Mouse (Mus musculus): ENCODE measurements around the gene Nfic. TPM values are rescaled to one million over a fixed set of nuclear protein-coding genes. Genes with fewer than 3 reads are reported as not detected.
A peak's percentile ranks its signal among the peaks of the same experiment; 100 is the strongest.

The Nfic gene
- polyA plus RNA-seq, 1 experiment from 2014 or later: 106 TPM

- H3K4me2 ChIP-seq (ENCODE audit: low read depth, low read length): no peak overlapping the region
- 79% methylated on average over 18 of the region's 18 CpGs for WGBS
- no peak overlapping the region for H3K9ac ChIP-seq (ENCODE audit: low read length)
- no peak for ATAC-seq (ENCODE audit: low read depth)
- peaks cover 40% of the 10 kb centered on the region for H3K36me3 ChIP-seq (ENCODE audit: control insufficient read depth, insufficient read depth, low read length)
- no peaks in the 10 kb centered on the region for H3K27me3 ChIP-seq (ENCODE audit: control insufficient read depth, insufficient read depth, low read depth, low read length)
- H3K4me1 ChIP-seq (replicated peaks; ENCODE audit: control insufficient read depth, insufficient read depth, low read length): peaks cover 30% of the 10 kb centered on the region
- no peaks in the 10 kb centered on the region for H3K9me3 ChIP-seq (ENCODE audit: control insufficient read depth, low read length)
- no peak overlapping the region for H3K4me3 ChIP-seq (ENCODE audit: low read length)
- H3K27ac ChIP-seq (ENCODE audit: low read length): no peak overlapping the region
These were observed 55.6 kb downstream of the Nfic start for GRCm38 (mm10) chr10:81399798-81400308.

GRCm38 (mm10) chr10:81399296-81399695, 56.1 kb downstream of the Nfic start:
- Histone ChIP-seq H3K9ac (ENCODE audit: low read length) (no peak overlapping the region), H3K4me3 (ENCODE audit: low read length) (no peak overlapping the region), H3K4me1 (replicated peaks; ENCODE audit: control insufficient read depth, insufficient read depth, low read length) (peaks cover 27% of the 10 kb centered on the region), H3K4me2 (ENCODE audit: low read depth, low read length) (no peak overlapping the region), H3K27ac (ENCODE audit: low read length) (no peak overlapping the region), H3K36me3 (ENCODE audit: control insufficient read depth, insufficient read depth, low read length) (peaks cover 34% of the 10 kb centered on the region), H3K9me3 (ENCODE audit: control insufficient read depth, low read length) (no peaks in the 10 kb centered on the region), H3K27me3 (ENCODE audit: control insufficient read depth, insufficient read depth, low read depth, low read length) (no peaks in the 10 kb centered on the region)
- WGBS: 71% methylated on average over 5 of the region's 5 CpGs
- no peak for ATAC-seq (ENCODE audit: low read depth)

- Histone ChIP-seq H3K4me1 (replicated peaks; ENCODE audit: control insufficient read depth, insufficient read depth, low read length) (peaks cover 20% of the 10 kb centered on the region), H3K36me3 (ENCODE audit: control insufficient read depth, insufficient read depth, low read length) (peaks cover 30% of the 10 kb centered on the region), H3K9me3 (ENCODE audit: control insufficient read depth, low read length) (no peaks in the 10 kb centered on the region), H3K4me3 (ENCODE audit: low read length) (no peak overlapping the region), H3K9ac (ENCODE audit: low read length) (no peak overlapping the region), H3K27ac (ENCODE audit: low read length) (no peak overlapping the region), H3K27me3 (ENCODE audit: control insufficient read depth, insufficient read depth, low read depth, low read length) (no peaks in the 10 kb centered on the region), H3K4me2 (ENCODE audit: low read depth, low read length) (no peak overlapping the region)
- ATAC-seq (ENCODE audit: low read depth): no peak
- WGBS: 85% methylated on average over 5 of the region's 5 CpGs
These were observed 58.7 kb downstream of the Nfic start for GRCm38 (mm10) chr10:81396749-81397148.

DNA sequence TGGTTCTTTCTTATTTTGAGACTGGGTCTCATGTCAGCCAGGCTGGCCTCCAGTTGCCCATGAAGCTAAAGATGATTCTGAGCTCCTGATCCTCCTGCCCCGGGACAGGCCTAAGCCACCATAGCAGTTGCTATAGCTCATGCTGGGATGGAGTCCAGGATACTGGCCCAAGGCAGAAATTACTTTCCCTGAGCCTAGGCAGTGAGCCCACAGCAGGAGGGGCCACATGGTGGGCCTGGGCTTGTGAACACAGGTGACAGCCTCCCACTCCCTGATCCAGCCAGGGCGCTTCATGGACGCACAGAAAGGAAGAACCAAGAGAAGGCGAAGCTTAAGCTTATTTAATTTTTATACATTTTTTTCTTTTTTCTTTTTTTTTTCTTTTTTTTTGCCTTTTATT, 59.6 kb downstream of the Nfic start:
- H3K27me3 ChIP-seq (ENCODE audit: control insufficient read depth, insufficient read depth, low read depth, low read length): no peaks in the 10 kb centered on the region
- H3K4me3 ChIP-seq (ENCODE audit: low read length): no peak overlapping the region
- H3K9ac ChIP-seq (ENCODE audit: low read length): no peak overlapping the region
- no peak overlapping the region for H3K4me2 ChIP-seq (ENCODE audit: low read depth, low read length)
- H3K27ac ChIP-seq (ENCODE audit: low read length): no peak overlapping the region
- H3K9me3 ChIP-seq (ENCODE audit: control insufficient read depth, low read length): no peaks in the 10 kb centered on the region
- WGBS: 85% methylated on average over 4 of the region's 4 CpGs
- H3K36me3 ChIP-seq (ENCODE audit: control insufficient read depth, insufficient read depth, low read length): peaks cover 30% of the 10 kb centered on the region
- no peak for ATAC-seq (ENCODE audit: low read depth)
- peaks cover 15% of the 10 kb centered on the region for H3K4me1 ChIP-seq (replicated peaks; ENCODE audit: control insufficient read depth, insufficient read depth, low read length)

DNA sequence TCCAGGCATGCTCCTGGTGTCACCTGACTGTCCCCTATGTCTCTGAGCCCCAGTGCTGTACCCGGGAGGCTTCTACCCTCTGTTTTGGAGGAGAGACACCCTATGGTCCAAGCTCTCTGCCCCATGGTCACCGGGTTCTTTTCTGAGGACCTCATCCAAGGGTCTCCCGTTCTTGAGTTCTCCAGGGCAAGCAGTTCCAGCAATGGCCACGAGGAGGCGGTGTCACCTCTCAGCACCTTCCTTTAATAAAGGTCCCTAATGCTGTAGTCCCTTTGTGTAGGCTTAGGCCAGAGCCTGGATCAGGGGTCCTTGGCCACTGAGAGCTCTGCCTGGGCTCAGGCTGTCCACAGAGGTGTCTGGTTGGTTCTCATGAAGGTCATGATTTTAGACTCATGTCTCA, 60.3 kb downstream of the Nfic start:
- Histone ChIP-seq H3K36me3 (ENCODE audit: control insufficient read depth, insufficient read depth, low read length) (peaks cover 24% of the 10 kb centered on the region), H3K4me3 (ENCODE audit: low read length) (no peak overlapping the region), H3K9me3 (ENCODE audit: control insufficient read depth, low read length) (no peaks in the 10 kb centered on the region), H3K27ac (ENCODE audit: low read length) (no peak overlapping the region), H3K4me1 (replicated peaks; ENCODE audit: control insufficient read depth, insufficient read depth, low read length) (peaks cover 15% of the 10 kb centered on the region), H3K27me3 (ENCODE audit: control insufficient read depth, insufficient read depth, low read depth, low read length) (no peaks in the 10 kb centered on the region), H3K4me2 (ENCODE audit: low read depth, low read length) (no peak overlapping the region), H3K9ac (ENCODE audit: low read length) (no peak overlapping the region)
- ATAC-seq (ENCODE audit: low read depth): no peak
- 11% methylated on average over 5 of the region's 5 CpGs for WGBS

GRCm38 (mm10) chr10:81393456-81394063, 61.9 kb downstream of the Nfic start:
- Histone ChIP-seq H3K4me2 (ENCODE audit: low read depth, low read length) (peak overlapping the region; percentile 68), H3K4me1 (replicated peaks; ENCODE audit: control insufficient read depth, insufficient read depth, low read length) (peaks cover 22% of the 10 kb centered on the region), H3K9ac (ENCODE audit: low read length) (peak overlapping the region; percentile 73), H3K4me3 (ENCODE audit: low read length) (peak overlapping the region; percentile 43), H3K36me3 (ENCODE audit: control insufficient read depth, insufficient read depth, low read length) (peaks cover 15% of the 10 kb centered on the region), H3K9me3 (ENCODE audit: control insufficient read depth, low read length) (no peaks in the 10 kb centered on the region), H3K27ac (ENCODE audit: low read length) (peak overlapping the region; percentile 72), H3K27me3 (ENCODE audit: control insufficient read depth, insufficient read depth, low read depth, low read length) (no peaks in the 10 kb centered on the region)
- WGBS: 6% methylated on average over 19 of the region's 19 CpGs
- peak; percentile 18; the same call in 1 of the 2 replicates for ATAC-seq (ENCODE audit: low read depth)

DNA sequence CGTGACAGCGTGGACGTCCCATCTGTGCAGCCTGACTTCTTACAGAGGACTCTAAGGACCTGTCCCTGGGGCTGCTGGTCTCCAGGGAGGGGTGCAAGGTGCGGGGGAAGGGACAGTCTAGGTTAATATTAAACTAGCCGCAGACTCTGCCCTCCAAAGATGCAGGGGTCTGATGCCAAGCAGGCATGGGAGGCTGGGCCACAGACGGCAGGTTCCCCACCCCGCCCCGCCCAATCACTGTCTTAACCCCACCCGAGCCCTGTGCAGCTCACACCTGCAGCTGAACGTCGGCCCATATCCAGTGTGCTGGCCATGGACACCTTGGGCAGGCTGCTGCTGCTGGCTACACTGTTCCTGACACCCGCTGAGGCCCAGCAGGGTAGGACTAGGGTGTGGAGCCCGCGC, 62.7 kb downstream of the Nfic start, which contains the start of gene Smim24:
Smim24 (plus strand) TSS at position 271 of the 405 bp plus-strand sequence.
- Histone ChIP-seq H3K36me3 (ENCODE audit: control insufficient read depth, insufficient read depth, low read length) (peaks cover 18% of the 10 kb centered on the region), H3K9me3 (ENCODE audit: control insufficient read depth, low read length) (no peaks in the 10 kb centered on the region), H3K4me1 (replicated peaks; ENCODE audit: control insufficient read depth, insufficient read depth, low read length) (peaks cover 22% of the 10 kb centered on the region), H3K4me2 (ENCODE audit: low read depth, low read length) (peak within 1 kb of the TSS; percentile 68), H3K9ac (ENCODE audit: low read length) (peak within 1 kb of the TSS; percentile 73), H3K27me3 (ENCODE audit: control insufficient read depth, insufficient read depth, low read depth, low read length) (no peaks in the 10 kb centered on the region), H3K4me3 (ENCODE audit: low read length) (peak within 1 kb of the TSS; percentile 43), H3K27ac (ENCODE audit: low read length) (peak within 1 kb of the TSS; percentile 72)
- ATAC-seq (ENCODE audit: low read depth): peak; percentile 5; the same call in 1 of the 2 replicates
- 53% methylated on average over 14 of the region's 14 CpGs for WGBS

GRCm38 (mm10) chr10:81392270-81392669, 63.2 kb downstream of the Nfic start:
- Histone ChIP-seq H3K4me1 (replicated peaks; ENCODE audit: control insufficient read depth, insufficient read depth, low read length) (peaks cover 22% of the 10 kb centered on the region), H3K9me3 (ENCODE audit: control insufficient read depth, low read length) (no peaks in the 10 kb centered on the region), H3K27me3 (ENCODE audit: control insufficient read depth, insufficient read depth, low read depth, low read length) (no peaks in the 10 kb centered on the region), H3K27ac (ENCODE audit: low read length) (no peak overlapping the region), H3K9ac (ENCODE audit: low read length) (no peak overlapping the region), H3K4me2 (ENCODE audit: low read depth, low read length) (no peak overlapping the region), H3K4me3 (ENCODE audit: low read length) (no peak overlapping the region), H3K36me3 (ENCODE audit: control insufficient read depth, insufficient read depth, low read length) (peaks cover 19% of the 10 kb centered on the region)
- 80% methylated on average over 6 of the region's 6 CpGs for WGBS
- ATAC-seq (ENCODE audit: low read depth): no peak

DNA sequence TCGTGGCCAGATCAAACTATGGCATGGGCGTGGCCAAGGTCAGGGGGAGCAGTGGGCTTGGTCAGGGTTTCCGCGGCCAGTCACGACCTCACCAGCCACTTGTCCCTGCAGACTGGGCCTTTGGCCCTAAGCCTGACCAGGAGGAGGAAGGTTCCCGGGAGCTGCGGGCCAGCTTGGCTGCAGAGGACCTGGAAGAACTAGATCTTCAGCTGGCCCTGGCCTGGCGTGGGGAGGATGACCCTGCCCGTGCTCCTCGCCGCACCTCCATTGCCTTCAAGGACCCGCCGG, 64.8 kb downstream of the Nfic start:
- Histone ChIP-seq H3K4me3 (ENCODE audit: low read length) (no peak overlapping the region), H3K9me3 (ENCODE audit: control insufficient read depth, low read length) (no peaks in the 10 kb centered on the region), H3K9ac (ENCODE audit: low read length) (no peak overlapping the region), H3K4me1 (replicated peaks; ENCODE audit: control insufficient read depth, insufficient read depth, low read length) (peaks cover 25% of the 10 kb centered on the region), H3K4me2 (ENCODE audit: low read depth, low read length) (no peak overlapping the region), H3K27me3 (ENCODE audit: control insufficient read depth, insufficient read depth, low read depth, low read length) (no peaks in the 10 kb centered on the region), H3K27ac (ENCODE audit: low read length) (no peak overlapping the region), H3K36me3 (ENCODE audit: control insufficient read depth, insufficient read depth, low read length) (peaks cover 26% of the 10 kb centered on the region)
- WGBS: 86% methylated on average over 13 of the region's 13 CpGs
- no peak for ATAC-seq (ENCODE audit: low read depth)
